Mouse (Mus musculus) layer of hippocampus, adult 11-12 months (tissue): ENCODE measurements at regions not wholly inside any gene's neighbourhood (a gene's known extent, or its start where the extent isn't known, plus 50 kb on each side); places are given as distances from the start of the nearest gene placed in this dataset.
"Not testable (repeated sequence)": the region's sequence is repeated elsewhere in the genome, so short reads cannot be mapped to it uniquely, and the experiment has no call there.

Experiments
- DNase-seq: peaks from one replicate; pipeline ENCODE4 v3.0.0; 2022; ENCODE audit warnings: low spot score

GRCm38 (mm10) chr16:58146479-58146878, 261.8 kb upstream of the Dcbld2 start:
- no peak for DNase-seq

- DNase-seq, result no peak
These were observed 252.7 kb upstream of the Dcbld2 start for GRCm38 (mm10) chr16:58155538-58155937.

GRCm38 (mm10) chr16:58178744-58179401, 229.4 kb upstream of the Dcbld2 start:
- no peak for DNase-seq

GRCm38 (mm10) chr16:58179981-58180380, 228.3 kb upstream of the Dcbld2 start:
- DNase-seq, result not testable (repeated sequence)

- no peak for DNase-seq
These were observed 213.4 kb upstream of the Dcbld2 start for GRCm38 (mm10) chr16:58194619-58195497.

GRCm38 (mm10) chr16:58211872-58212271, 196.4 kb upstream of the Dcbld2 start:
- DNase-seq, result no peak

GRCm38 (mm10) chr16:58234686-58235085, 173.6 kb upstream of the Dcbld2 start:
- DNase-seq, result no peak

GRCm38 (mm10) chr16:58236857-58237256, 171.4 kb upstream of the Dcbld2 start:
- no peak for DNase-seq

GRCm38 (mm10) chr16:58276281-58276680, 132.0 kb upstream of the Dcbld2 start:
- DNase-seq, result no peak

- peak; percentile 9 for DNase-seq
These were observed 126.8 kb upstream of the Dcbld2 start for GRCm38 (mm10) chr16:58281474-58281873.

- DNase-seq, result no peak
These were observed 113.8 kb upstream of the Dcbld2 start for GRCm38 (mm10) chr16:58294457-58294856.

- no peak for DNase-seq
These were observed 113.1 kb upstream of the Dcbld2 start for GRCm38 (mm10) chr16:58295128-58295527.

- DNase-seq, result peak; percentile 62
These were observed 108.7 kb upstream of the Dcbld2 start for GRCm38 (mm10) chr16:58299495-58299894.

GRCm38 (mm10) chr16:58300098-58300497, 108.1 kb upstream of the Dcbld2 start:
- no peak for DNase-seq

- DNase-seq, result no peak
These were observed 104.7 kb upstream of the Dcbld2 start for GRCm38 (mm10) chr16:58303555-58303954.

GRCm38 (mm10) chr16:58316889-58317455, 91.3 kb upstream of the Dcbld2 start:
- DNase-seq, result no peak

GRCm38 (mm10) chr16:58331087-58331486, 77.2 kb upstream of the Dcbld2 start:
- no peak for DNase-seq

GRCm38 (mm10) chr16:58343921-58344320, 64.3 kb upstream of the Dcbld2 start:
- DNase-seq, result no peak

GRCm38 (mm10) chr16:58349354-58349753, 58.9 kb upstream of the Dcbld2 start:
- DNase-seq, result no peak

- DNase-seq, result no peak
These were observed 58.4 kb upstream of the Dcbld2 start for GRCm38 (mm10) chr16:58349802-58350201.

- no peak for DNase-seq
These were observed 56.1 kb upstream of the Dcbld2 start for GRCm38 (mm10) chr16:58352156-58352555.

GRCm38 (mm10) chr16:58354551-58354950, 53.7 kb upstream of the Dcbld2 start:
- DNase-seq, result peak; percentile 5
